Mouse (Mus musculus) brain, adult 2 months (tissue): ENCODE data around the gene Slf2.

Experiments
- DNase-seq: peaks from one replicate; pipeline ENCODE4 v3.0.0; 2011; ENCODE audit warnings: low read depth, low spot score

Slf2 gene

GRCm38 (mm10) chr19:45010646-45011045, 79.7 kb downstream of the Slf2 start:
- DNase-seq: no peak

GRCm38 (mm10) chr19:45012219-45012618, 81.3 kb downstream of the Slf2 start:
- DNase-seq: no peak

- DNase-seq: peak; percentile 79
Measured at GRCm38 (mm10) chr19:45012636-45013035, 81.7 kb downstream of the Slf2 start.

- peak; percentile 65 for DNase-seq
Measured at GRCm38 (mm10) chr19:45013581-45014225, 82.8 kb downstream of the Slf2 start.

DNA sequence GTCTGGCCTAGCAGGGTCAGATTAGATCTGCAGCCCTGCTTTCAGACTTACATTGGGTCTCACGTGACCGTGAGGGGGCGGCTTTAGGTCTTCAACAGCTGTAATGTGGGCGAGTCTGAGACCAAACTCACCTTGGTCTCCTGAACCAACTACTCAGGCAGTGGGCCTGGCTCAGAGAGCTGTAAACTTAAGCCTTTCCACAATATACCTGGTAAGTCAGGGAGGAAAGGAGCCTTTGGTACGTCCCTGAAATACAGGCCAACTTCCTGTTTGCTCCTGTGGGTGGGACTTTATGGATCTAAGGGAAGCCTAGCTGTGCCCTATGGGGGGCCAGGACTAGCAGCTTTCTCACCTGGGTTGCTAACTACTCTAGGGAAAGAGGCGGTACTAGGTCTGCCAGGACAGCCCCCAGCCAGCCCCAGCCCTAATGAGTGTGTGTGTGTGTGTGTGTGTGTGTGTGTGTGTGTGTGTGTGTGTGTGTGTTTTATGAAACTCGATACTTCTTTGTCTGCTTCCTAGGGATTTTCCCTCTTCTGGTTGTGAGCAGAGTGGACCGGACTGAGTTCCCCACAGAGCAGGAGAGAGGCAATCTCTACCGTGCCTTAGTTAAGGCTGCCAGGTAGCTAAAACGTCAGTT, 83.5 kb downstream of the Slf2 start, which contains the start of gene Lzts2:
TSS of gene Lzts2 (plus strand) at position 80 of the 637 bp plus-strand sequence.
- DNase-seq: no peak

DNA sequence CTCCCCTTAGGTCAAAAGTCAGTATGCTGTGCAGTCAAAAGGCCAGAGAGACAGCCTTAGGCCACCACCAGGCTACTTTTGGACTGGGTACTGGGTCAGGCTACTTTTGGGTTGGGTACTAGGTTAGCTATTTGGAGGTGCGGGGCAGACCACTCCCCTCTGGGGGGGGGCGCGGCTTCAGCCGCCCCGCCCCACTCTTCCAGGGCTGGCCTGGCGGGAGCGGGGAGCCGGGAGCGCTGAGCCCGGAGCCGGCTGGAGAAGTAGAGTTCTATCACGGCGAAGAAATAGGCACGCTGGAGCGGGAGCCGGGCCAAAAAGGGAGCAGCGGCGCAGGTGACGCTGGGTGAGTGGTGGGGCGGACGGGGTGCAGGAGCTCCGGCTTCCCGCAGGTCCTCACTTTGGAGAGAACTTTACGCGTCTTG, 84.0 kb downstream of the Slf2 start:
- peak; percentile 47 for DNase-seq

- DNase-seq: peak; percentile 76
Measured at GRCm38 (mm10) chr19:45015518-45016281, 84.7 kb downstream of the Slf2 start.

DNA sequence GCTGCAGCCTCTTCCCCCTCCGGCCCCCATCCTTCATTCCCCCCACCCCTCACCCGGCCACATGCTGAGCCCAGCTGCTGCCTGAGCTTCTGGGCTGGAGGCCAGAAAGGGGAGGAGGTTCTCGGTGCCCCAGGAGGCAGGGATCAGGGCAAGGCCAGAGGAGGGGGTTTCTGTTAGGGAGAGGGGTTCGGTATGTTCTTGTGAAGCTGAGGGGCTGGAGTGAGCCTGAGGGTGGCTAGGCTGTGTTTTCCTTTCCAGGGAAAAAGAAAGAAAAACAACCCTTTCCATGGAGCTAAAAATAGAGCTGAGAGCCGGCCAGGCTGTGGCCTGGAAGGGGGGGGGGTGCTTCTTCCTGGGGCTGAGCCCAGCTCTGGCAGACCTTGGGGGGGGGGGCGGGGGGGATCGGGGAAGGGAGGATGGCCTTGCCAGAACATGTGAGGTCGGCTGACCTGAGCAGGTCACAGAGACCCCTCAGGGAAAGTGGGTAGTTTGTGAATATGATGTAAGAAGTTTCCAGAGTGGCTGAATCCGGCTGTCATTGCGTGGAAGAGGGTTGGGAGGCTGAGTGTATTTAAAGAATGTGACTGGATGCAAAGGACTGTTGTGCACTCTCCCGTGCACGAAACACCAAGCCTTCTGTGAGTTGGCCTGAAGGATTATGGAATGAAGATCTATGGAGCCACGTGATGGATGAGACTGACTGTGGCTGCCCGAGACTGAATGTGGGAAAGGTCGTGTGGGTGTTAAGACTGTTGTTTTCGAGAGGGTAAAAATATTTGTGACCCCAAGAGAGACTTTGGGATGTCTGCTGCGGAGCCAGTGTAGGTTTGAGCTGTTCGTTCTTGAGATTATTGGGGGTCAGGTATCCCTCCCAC, 85.6 kb downstream of the Slf2 start:
- DNase-seq: peak; percentile 92

GRCm38 (mm10) chr19:45017216-45017771, 86.3 kb downstream of the Slf2 start:
- peak; percentile 92 for DNase-seq

DNA sequence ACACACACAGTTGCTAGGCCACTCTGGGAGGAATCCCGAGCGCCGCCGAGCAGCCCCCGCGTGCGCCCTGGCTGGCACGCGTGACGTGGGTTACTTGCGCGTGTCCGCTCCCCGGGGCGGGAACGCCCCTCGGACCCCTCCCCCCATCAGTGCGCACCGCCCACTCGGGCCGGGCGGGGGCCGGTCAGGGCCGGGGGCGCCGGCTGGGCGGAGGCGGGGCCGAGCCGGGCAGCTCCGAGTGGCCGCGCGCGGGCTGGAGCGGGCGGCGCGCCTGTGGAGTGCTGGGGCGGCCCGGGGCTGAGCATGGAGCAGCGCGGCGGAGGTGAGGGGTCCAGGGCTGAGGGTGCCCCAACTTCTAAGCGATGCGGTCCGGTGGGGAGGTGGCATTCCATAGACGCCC, 87.0 kb downstream of the Slf2 start:
- DNase-seq: peak; percentile 83

DNA sequence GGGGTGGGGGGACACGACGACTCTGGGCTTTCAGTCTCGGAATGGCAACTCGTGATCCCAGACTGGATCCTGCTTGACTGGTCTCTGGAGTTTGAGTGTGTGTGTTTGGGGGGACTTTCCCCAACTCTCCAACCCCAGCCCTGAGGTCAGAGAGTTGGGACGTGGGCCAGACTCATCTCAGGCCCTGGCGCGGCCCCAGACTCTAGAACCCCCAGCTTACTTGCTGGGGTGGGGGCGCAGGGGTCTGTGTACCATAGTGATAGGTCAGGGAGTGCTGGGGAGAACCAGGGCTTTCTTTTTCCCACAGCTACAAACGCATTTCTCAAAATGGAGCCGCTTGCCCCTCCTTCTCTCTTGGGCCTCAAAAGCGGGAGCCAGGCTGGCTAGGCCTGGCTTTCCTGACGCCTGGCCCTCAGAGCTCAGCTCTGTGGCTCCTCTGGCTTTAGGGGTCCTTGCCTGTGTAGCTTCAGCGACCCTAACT, 87.4 kb downstream of the Slf2 start:
- DNase-seq: peak; percentile 44

GRCm38 (mm10) chr19:45020348-45020747, 89.4 kb downstream of the Slf2 start:
- no peak for DNase-seq

- DNase-seq: no peak
Measured at GRCm38 (mm10) chr19:45021362-45021761, 90.4 kb downstream of the Slf2 start.

GRCm38 (mm10) chr19:45023993-45024392, 93.0 kb downstream of the Slf2 start:
- no peak for DNase-seq

DNA sequence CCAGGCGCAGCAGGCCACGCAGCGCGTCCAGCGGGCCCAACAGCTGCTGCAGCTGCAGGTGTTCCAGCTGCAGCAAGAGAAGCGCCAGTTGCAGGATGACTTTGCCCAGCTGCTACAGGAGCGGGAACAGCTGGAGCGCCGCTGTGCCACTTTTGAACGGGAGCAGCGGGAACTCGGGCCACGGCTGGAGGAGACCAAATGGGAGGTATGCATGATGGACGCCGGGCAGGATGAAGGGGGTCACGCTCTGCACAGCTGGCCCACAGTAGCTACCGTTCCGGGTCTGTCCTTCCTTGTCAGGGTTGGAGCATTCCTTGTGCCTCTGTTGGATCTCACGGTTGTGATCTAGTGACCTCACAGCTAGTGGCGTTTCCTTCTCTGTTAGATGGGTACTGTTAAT, 93.8 kb downstream of the Slf2 start:
- no peak for DNase-seq

- DNase-seq: no peak
Measured at GRCm38 (mm10) chr19:45025937-45026568, 95.1 kb downstream of the Slf2 start.

DNA sequence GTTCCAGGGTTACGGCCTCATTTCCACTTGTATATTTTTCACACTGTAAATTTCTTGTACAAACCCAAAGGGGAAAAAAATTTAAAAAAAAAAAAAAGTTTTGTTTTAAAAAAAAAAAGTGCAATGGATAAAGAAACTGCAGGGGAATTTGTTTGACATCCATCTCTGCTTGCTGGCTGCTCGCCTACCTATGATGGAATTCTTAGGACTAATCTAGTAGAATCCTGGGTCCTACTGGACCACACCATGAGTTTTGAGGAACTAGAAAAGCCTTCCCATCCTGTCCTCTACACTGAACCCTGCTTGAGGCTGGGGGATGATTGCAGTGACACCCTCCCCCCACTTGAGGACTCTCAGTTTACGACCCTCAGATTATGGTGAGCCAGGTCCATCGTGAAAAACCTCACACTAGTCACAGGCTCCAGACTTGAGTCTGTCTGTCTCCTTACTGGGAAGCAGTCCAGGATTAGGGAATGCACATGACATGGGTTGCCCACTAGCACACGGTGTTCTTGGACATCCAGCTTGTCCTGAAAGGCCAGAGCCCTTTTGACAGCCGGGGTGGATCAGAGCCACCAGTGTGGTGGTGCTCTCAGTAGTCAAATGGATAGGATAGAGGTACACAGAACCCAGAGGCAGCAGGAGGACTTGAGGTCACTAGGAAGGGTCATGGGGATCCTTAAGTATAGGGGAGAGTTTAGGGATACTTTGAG, 96.2 kb downstream of the Slf2 start:
- DNase-seq: peak; percentile 62

DNA sequence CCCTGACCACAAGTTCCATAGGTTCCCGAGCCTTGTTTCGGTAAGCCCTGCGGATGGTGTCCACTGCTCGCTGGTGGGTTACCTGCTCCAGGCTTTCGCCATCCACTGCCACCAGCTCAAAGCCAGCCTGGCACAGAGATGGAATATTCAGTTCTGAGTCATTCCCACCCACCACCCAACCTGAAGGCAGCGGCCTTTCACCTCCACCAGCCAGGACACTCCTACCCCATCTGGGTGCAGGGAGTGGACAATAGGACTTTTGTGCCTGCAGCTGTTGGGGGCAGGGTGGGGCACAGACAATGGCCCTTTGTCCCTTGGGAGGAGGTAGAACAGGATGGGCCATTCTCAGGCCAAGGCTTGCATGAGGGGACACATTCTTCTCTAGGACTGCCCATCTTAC, 96.9 kb downstream of the Slf2 start:
- peak; percentile 88 for DNase-seq

GRCm38 (mm10) chr19:45028746-45029145, 97.8 kb downstream of the Slf2 start:
- no peak for DNase-seq

DNA sequence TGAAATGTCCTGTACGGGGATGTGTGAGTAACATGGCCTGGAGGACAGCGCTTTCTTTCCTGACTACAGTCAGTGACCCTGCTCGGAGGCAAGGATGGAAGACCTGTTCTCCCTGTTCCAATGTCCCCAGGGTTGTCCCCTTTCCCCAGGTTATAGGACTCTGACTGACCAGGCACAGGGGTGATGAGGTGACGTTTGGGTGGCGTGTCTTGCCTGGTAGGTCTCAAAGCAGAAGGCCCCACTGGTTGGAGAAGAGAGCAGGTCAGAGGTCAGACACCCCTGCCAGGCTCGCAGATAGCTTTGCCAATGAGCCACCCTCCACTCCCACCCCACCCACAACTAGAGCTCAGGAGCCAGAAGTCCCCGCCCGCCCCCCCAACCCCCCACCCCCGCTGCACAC, 98.6 kb downstream of the Slf2 start:
- DNase-seq: no peak
